Mouse (Mus musculus): ENCODE measurements at regions not wholly inside any gene's neighbourhood (a gene's known extent, or its start where the extent isn't known, plus 50 kb on each side); places are given as distances from the start of the nearest gene placed in this dataset.

GRCm38 (mm10) chr3:52904028-52904427 lies 113.0 kb downstream of the Cog6 start:
- H3K27me3 ChIP-seq (ENCODE audit: insufficient read depth, low read length), result no peaks in the 10 kb centered on the region
- TF ChIP-seq NANOG (IDR thresholded peaks at IDR 0.05; ENCODE audit: borderline replicate concordance, low read length) (no peak), POU5F1 (IDR thresholded peaks at IDR 0.05; ENCODE audit: borderline replicate concordance, low read length) (no peak), CTCF (conservative IDR thresholded peaks at IDR 0.05; ENCODE audit: low read length) (no peak)
- no peaks in the 10 kb centered on the region for H3K9me3 ChIP-seq (ENCODE audit: low read length)
- no peaks in the 10 kb centered on the region for H3K4me1 ChIP-seq (replicated peaks; ENCODE audit: low read depth, low read length)
- H3K4me3 ChIP-seq (replicated peaks; ENCODE audit: low read length), result no peak overlapping the region
- no peaks in the 10 kb centered on the region for H3K36me3 ChIP-seq (ENCODE audit: insufficient read depth, low read length)

GRCm38 (mm10) chr3:52897665-52898064 lies 119.4 kb downstream of the Cog6 start:
- Histone ChIP-seq H3K9me3 (ENCODE audit: low read length) (no peaks in the 10 kb centered on the region), H3K36me3 (ENCODE audit: insufficient read depth, low read length) (no peaks in the 10 kb centered on the region), H3K4me1 (replicated peaks; ENCODE audit: low read depth, low read length) (no peaks in the 10 kb centered on the region), H3K27me3 (ENCODE audit: insufficient read depth, low read length) (no peaks in the 10 kb centered on the region), H3K4me3 (replicated peaks; ENCODE audit: low read length) (no peak overlapping the region)
- TF ChIP-seq NANOG (IDR thresholded peaks at IDR 0.05; ENCODE audit: borderline replicate concordance, low read length) (no peak), POU5F1 (IDR thresholded peaks at IDR 0.05; ENCODE audit: borderline replicate concordance, low read length) (no peak), CTCF (conservative IDR thresholded peaks at IDR 0.05; ENCODE audit: low read length) (no peak)

- Histone ChIP-seq H3K27me3 (ENCODE audit: insufficient read depth, low read length) (no peaks in the 10 kb centered on the region), H3K4me3 (replicated peaks; ENCODE audit: low read length) (no peak overlapping the region), H3K36me3 (ENCODE audit: insufficient read depth, low read length) (no peaks in the 10 kb centered on the region), H3K9me3 (ENCODE audit: low read length) (no peaks in the 10 kb centered on the region), H3K4me1 (replicated peaks; ENCODE audit: low read depth, low read length) (no peaks in the 10 kb centered on the region)
- no peak for TF ChIP-seq CTCF (conservative IDR thresholded peaks at IDR 0.05; ENCODE audit: low read length)
These were observed 120.6 kb downstream of the Cog6 start for GRCm38 (mm10) chr3:52896462-52896861.

GRCm38 (mm10) chr3:52895751-52896150 lies 121.3 kb downstream of the Cog6 start:
- Histone ChIP-seq H3K27me3 (ENCODE audit: insufficient read depth, low read length) (no peaks in the 10 kb centered on the region), H3K4me1 (replicated peaks; ENCODE audit: low read depth, low read length) (no peaks in the 10 kb centered on the region), H3K4me3 (replicated peaks; ENCODE audit: low read length) (no peak overlapping the region), H3K9me3 (ENCODE audit: low read length) (no peaks in the 10 kb centered on the region), H3K36me3 (ENCODE audit: insufficient read depth, low read length) (no peaks in the 10 kb centered on the region)
- TF ChIP-seq POU5F1 (IDR thresholded peaks at IDR 0.05; ENCODE audit: borderline replicate concordance, low read length) (no peak), NANOG (IDR thresholded peaks at IDR 0.05; ENCODE audit: borderline replicate concordance, low read length) (no peak), CTCF (conservative IDR thresholded peaks at IDR 0.05; ENCODE audit: low read length) (no peak)

- Histone ChIP-seq H3K9me3 (ENCODE audit: low read length) (no peaks in the 10 kb centered on the region), H3K4me1 (replicated peaks; ENCODE audit: low read depth, low read length) (no peaks in the 10 kb centered on the region), H3K27me3 (ENCODE audit: insufficient read depth, low read length) (no peaks in the 10 kb centered on the region), H3K36me3 (ENCODE audit: insufficient read depth, low read length) (no peaks in the 10 kb centered on the region), H3K4me3 (replicated peaks; ENCODE audit: low read length) (no peak overlapping the region)
- TF ChIP-seq CTCF (conservative IDR thresholded peaks at IDR 0.05; ENCODE audit: low read length) (no peak), NANOG (IDR thresholded peaks at IDR 0.05; ENCODE audit: borderline replicate concordance, low read length) (no peak), POU5F1 (IDR thresholded peaks at IDR 0.05; ENCODE audit: borderline replicate concordance, low read length) (no peak)
These were observed 122.2 kb downstream of the Cog6 start for GRCm38 (mm10) chr3:52894812-52895211.

GRCm38 (mm10) chr3:52889156-52889715 lies 127.8 kb downstream of the Cog6 start:
- no peak for TF ChIP-seq POU5F1 (IDR thresholded peaks at IDR 0.05; ENCODE audit: borderline replicate concordance, low read length)
- TF ChIP-seq NANOG (IDR thresholded peaks at IDR 0.05; ENCODE audit: borderline replicate concordance, low read length), result no peak
- TF ChIP-seq CTCF (conservative IDR thresholded peaks at IDR 0.05; ENCODE audit: low read length), result no peak
- no peak overlapping the region for H3K4me3 ChIP-seq (replicated peaks; ENCODE audit: low read length)
- no peaks in the 10 kb centered on the region for H3K27me3 ChIP-seq (ENCODE audit: insufficient read depth, low read length)
- no peaks in the 10 kb centered on the region for H3K36me3 ChIP-seq (ENCODE audit: insufficient read depth, low read length)
- no peaks in the 10 kb centered on the region for H3K4me1 ChIP-seq (replicated peaks; ENCODE audit: low read depth, low read length)
- H3K9me3 ChIP-seq (ENCODE audit: low read length), result no peaks in the 10 kb centered on the region

- Histone ChIP-seq H3K4me3 (replicated peaks; ENCODE audit: low read length) (no peak overlapping the region), H3K36me3 (ENCODE audit: insufficient read depth, low read length) (no peaks in the 10 kb centered on the region)
- TF ChIP-seq NANOG (IDR thresholded peaks at IDR 0.05; ENCODE audit: borderline replicate concordance, low read length), result no peak
- no peak for TF ChIP-seq CTCF (conservative IDR thresholded peaks at IDR 0.05; ENCODE audit: low read length)
- no peak for TF ChIP-seq POU5F1 (IDR thresholded peaks at IDR 0.05; ENCODE audit: borderline replicate concordance, low read length)
These were observed 135.1 kb downstream of the Cog6 start for GRCm38 (mm10) chr3:52881981-52882380.

GRCm38 (mm10) chr3:52881139-52881538 lies 135.9 kb downstream of the Cog6 start:
- H3K27me3 ChIP-seq (ENCODE audit: insufficient read depth, low read length), result no peaks in the 10 kb centered on the region
- H3K9me3 ChIP-seq (ENCODE audit: low read length), result no peaks in the 10 kb centered on the region; the same call in 1 of the 2 replicates
- no peaks in the 10 kb centered on the region for H3K36me3 ChIP-seq (ENCODE audit: insufficient read depth, low read length)
- H3K4me3 ChIP-seq (replicated peaks; ENCODE audit: low read length), result no peak overlapping the region
- TF ChIP-seq POU5F1 (IDR thresholded peaks at IDR 0.05; ENCODE audit: borderline replicate concordance, low read length) (no peak), NANOG (IDR thresholded peaks at IDR 0.05; ENCODE audit: borderline replicate concordance, low read length) (no peak), CTCF (conservative IDR thresholded peaks at IDR 0.05; ENCODE audit: low read length) (no peak)
- H3K4me1 ChIP-seq (replicated peaks; ENCODE audit: low read depth, low read length), result no peaks in the 10 kb centered on the region

More at GRCm38 (mm10) chr3:52881981-52882380, 135.1 kb downstream of the Cog6 start:
- Histone ChIP-seq H3K9me3 (ENCODE audit: low read length) (no peaks in the 10 kb centered on the region; the same call in 1 of the 2 replicates), H3K27me3 (ENCODE audit: insufficient read depth, low read length) (no peaks in the 10 kb centered on the region), H3K4me1 (replicated peaks; ENCODE audit: low read depth, low read length) (no peaks in the 10 kb centered on the region)

GRCm38 (mm10) chr3:52879700-52880099 lies 137.3 kb downstream of the Cog6 start:
- no peaks in the 10 kb centered on the region for H3K27me3 ChIP-seq (ENCODE audit: insufficient read depth, low read length)
- H3K4me3 ChIP-seq (replicated peaks; ENCODE audit: low read length), result no peak overlapping the region
- TF ChIP-seq CTCF (conservative IDR thresholded peaks at IDR 0.05; ENCODE audit: low read length) (no peak), POU5F1 (IDR thresholded peaks at IDR 0.05; ENCODE audit: borderline replicate concordance, low read length) (no peak), NANOG (IDR thresholded peaks at IDR 0.05; ENCODE audit: borderline replicate concordance, low read length) (no peak)
- H3K4me1 ChIP-seq (replicated peaks; ENCODE audit: low read depth, low read length), result no peaks in the 10 kb centered on the region
- H3K9me3 ChIP-seq (ENCODE audit: low read length), result no peaks in the 10 kb centered on the region; the same call in 1 of the 2 replicates
- H3K36me3 ChIP-seq (ENCODE audit: insufficient read depth, low read length), result no peaks in the 10 kb centered on the region
